Mouse (Mus musculus): Measurements from ENCODE around the gene Pepd.
A peak's percentile ranks its signal among the peaks of the same experiment; 100 is the strongest.

The Pepd gene

DNA sequence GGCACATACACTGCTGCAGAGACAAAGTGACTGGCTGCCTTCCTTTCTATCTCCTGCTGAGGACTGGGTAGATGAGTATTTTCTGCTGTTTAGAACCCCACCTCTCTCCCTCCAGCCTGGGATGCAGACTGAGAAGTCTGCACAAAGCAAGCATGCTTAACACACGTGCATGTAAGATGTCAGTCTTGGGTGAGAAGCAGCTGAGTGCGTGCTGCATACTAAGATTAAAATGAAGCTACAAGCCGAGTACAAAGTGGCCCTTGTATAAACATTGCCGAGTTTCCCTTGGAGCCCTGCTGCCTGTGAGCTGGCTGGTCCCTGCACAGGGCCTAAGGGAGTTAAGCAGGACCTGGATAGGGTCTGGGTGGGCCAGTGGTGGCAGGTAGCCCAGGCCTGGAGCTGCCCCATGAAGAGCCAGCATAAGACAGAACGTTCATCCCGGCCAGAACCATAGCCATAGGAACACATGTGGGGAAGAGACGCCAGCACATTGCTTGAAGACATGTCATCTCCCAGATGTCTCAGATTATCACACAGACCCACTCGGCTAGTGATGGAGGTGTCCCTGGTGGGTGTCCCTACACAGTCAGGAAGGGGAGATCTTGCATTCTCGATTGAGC lies 115.7 kb downstream of the Pepd start:
- no peak for DNase-seq (ENCODE audit: low read depth)

DNA sequence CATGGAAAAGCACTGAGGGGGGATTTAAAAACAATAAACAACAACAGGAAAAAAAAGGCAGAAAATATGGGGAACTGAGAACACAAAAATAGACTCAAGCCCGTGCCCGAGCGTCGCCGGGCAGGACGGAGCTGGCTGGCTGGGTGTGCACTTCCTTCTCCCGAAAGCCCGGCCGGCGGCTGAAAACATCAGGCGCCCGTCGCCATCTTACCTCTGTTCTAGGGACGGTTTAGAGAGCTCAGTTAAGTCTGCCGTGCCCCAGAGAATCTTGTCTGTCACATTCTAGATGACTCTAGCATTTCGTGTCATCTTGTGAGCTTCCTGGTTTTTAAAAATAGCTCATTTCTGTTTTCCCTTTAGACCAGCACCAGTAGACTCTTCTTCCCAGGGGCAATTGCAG lies 116.4 kb downstream of the Pepd start:
- DNase-seq (ENCODE audit: low read depth) = no peak

DNA sequence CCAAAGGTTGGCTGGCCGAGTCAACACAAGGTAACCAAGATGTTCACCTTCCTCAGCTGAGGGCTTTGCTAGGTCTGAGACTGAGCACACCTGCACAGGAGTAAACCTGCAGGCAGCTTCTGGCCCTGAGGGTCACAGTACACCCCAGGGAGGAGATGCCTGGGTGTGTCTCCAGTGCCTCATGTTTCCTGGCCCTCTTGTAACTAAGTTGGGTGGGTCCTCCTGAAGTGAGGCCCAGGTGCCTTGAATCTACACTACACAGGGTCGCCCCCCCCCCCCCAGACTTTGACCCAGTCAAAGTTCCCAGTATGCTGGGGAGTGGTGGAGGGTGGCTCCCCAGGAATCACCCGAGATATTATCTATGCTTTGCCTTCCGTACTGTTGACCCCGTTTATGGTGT lies 117.0 kb downstream of the Pepd start:
- no peak for DNase-seq (ENCODE audit: low read depth)

DNA sequence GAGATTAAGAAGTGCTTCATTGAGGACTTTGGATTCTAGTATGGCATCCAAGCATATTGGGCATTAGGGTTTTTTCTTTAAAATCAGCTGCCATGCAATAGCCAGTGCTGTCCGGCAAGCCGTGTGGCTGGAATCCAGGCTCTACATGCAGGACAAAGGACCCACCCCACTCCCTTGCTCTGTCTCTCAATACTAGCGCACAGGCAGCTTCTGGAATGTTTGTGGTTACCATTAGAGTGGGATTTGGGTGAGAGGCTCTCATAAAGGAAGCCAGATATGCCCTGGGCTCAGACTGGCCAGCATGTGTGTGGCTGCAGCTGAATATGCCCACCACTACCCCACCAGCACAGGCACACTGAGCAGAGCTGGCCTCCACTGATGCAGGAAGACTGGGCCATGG lies 117.5 kb downstream of the Pepd start:
- no peak for DNase-seq (ENCODE audit: low read depth)

DNA sequence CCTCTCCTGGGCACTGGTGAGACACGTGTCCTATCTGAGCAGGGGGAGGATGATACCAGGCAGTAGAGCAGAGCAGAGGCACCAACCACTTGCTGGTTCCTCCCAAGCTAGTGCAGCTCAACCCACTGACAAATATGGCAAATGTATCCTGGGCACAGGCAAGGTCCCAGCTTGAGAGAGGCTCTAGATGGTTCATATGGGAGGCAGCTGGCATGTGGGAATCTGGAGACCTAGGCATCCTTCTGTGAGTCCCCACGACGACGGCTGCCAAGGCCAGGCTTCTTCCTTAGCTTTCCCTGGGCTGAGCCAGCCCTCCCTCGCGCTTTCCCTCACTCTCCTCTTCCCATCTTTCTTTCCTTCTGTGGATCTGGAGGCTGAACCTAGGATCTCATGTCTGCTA lies 118.4 kb downstream of the Pepd start:
- DNase-seq (ENCODE audit: low read depth) = no peak

DNA sequence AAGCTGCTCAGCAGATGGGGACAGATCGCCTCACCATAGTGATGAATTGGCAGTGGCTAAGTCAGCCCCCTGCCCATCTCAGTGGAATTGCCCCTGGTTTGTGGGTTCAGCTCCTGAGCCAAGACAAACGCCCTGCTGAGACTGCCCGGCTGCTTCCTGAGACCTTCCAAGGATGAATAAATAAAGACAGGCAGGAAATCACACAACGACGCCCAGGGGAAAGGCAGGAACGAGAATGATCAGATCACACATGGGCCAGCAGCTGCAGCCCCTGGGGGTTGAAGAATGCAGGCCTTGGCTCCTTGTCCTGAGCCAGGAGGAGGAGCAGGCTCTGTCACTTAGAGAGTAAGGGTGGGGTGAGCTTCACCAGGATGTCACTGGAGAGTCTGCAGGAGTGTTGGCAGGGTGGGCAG lies 123.0 kb downstream of the Pepd start:
- no peak for DNase-seq (ENCODE audit: low read depth)

DNA sequence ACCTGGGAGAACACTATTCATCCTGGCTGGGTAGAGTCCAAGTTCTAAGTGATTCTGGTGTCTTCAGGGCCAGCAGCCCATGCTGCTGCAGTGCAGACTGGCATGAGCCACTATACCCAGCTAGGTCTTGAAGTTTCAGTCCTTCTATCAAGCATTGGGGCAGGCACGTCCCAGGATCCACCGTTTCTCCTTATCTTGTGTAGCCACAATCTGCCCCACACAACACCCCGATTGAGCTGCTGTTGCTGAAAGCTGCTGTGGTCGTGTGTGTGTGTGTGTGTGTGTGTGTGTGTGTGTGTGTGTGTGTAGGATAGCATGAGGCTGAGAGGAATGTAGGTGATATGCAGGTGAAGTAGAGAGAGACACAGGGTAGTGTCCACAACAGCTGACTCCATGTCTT lies 123.4 kb downstream of the Pepd start:
- DNase-seq (ENCODE audit: low read depth) = no peak

DNA sequence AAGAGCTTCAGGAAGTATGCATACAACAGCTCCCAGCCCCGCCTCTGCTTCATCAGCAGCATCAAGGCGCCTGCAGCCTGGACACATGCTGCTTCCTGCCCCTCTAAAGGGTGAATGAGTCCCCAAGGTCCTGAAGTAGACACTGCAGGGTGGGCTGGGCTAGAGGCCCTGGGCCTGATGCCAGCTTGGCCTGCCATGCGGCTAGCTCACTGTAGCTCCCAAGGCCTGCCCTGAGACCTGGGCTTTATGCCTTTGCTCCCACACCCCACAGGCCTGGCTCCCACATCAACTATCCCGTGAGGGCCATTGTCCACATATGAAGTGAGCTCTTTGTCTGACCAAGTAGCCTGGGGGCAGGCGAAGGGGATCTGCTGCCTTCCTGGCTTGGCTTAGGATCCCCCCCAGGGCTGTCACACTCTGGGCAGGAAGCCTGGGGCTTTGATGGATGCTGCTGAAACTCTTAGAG lies 124.1 kb downstream of the Pepd start:
- DNase-seq (ENCODE audit: low read depth) = peak; percentile 22

DNA sequence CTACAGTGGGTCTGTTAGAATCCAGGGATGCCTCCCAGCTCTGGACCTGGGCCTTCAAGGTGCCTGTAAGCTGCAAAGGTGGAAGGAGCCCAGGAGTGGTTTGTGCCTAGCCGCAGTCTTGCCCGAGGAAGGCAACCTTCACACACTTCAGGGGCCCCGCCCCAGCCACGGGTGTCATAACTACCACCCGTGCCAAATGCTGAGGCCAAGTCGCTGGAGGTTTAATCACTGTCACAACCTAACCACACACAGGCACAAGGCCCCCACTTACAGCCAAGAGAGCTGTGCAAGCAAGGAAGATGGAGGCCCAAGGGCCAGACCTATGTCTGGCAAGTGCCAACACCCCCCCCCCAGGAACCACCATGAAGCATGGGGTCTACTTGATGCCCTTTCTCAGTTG lies 125.2 kb downstream of the Pepd start:
- DNase-seq (ENCODE audit: low read depth) = no peak

DNA sequence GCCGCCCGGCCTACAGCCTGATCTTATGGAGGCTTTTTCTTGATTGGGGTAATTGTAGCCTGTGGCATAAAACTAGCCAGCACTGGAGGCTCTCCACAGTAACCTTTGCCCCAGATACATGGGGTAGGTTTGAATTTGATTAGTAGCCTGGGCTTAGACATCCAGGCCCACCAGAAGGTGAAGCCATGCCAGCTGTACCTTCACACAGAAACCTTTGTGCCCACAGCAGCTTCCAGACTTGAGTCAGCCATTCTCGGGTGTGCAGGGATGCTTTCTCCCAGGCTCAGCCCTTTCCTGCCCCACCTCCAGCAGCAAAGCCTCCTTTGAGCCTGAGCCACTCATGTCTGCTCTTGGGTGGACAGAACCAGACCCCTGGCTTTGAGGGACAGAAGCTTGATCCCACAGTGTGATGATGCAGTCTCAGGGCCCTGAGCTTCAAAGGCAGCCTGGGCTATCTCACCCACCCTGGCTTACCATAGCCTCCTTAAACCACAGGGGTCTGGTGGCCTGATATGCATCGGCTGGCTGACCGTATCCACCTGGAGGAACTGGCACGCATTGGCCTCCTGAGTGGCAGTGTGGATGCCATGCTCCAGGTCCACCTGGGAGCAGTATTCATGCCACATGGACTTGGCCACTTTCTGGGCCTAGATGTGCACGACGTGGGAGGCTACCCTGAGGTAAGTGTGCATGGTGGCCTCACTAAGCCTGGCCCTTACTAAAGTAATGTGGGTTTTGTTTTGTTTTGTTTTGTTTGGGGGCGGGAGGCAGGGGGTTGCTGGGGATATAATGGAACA lies 128.2 kb downstream of the Pepd start:
- no peak for DNase-seq (ENCODE audit: low read depth)

DNA sequence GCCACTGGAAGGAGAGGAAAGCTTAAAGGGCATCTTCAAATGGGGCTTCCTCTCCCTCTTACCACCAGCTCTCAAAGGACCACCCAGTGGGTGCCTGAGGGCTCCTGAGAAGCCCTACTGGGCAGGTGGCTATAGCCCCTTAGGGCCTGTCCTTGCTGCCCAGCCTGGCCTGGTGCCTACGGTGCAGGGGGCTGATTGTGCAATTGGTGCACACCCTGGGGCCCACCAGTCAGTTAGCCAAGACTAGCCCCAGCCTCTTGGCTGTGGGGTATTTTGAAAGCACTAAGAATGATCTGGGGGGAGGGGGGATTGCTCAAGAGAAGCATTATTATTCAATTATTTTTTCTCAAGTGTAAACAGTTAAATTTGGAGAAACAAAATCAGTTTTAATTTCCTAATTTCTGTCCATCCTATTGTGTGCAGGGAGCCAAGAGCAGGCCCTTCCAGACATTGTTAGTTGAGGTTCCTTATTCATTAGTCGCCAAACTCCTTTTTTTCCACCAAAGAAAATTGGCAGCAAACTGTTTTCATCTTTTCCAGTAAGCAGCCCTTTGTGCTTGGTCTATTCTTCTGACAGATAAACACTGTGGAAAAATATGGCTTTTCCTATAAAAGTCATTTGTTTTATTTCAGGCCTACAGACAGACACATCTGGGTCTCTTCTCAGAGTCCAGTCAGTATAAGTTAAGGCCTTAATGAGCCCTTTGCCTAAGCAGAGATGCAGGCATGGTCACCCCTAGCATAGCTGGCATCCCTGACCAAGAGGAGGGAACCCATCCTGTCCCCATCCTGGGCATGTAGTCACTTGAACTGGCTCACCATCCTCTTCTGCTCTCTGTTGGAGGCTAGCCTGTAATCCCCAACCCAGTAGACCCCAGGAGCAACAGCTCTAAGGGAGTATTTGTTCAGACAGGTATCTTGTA lies 129.4 kb downstream of the Pepd start:
- peak; percentile 22 for DNase-seq (ENCODE audit: low read depth)

DNA sequence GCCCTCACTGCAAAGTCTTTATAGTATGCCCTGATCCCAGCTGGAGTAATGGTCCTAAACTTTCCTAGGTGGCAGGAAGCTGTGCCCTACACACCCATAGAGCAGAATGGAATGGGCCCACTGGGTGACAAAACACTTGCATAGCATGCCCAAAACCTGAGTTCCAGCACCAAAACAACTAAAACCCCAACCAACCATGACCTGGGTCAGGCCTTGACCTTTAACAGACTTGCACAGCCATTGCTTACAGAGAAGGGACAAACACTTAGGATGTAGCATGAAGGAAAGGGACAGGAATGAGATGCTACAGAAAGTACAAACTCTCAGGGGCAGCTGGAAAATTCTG lies 130.0 kb downstream of the Pepd start:
- no peak for DNase-seq (ENCODE audit: low read depth)

DNA sequence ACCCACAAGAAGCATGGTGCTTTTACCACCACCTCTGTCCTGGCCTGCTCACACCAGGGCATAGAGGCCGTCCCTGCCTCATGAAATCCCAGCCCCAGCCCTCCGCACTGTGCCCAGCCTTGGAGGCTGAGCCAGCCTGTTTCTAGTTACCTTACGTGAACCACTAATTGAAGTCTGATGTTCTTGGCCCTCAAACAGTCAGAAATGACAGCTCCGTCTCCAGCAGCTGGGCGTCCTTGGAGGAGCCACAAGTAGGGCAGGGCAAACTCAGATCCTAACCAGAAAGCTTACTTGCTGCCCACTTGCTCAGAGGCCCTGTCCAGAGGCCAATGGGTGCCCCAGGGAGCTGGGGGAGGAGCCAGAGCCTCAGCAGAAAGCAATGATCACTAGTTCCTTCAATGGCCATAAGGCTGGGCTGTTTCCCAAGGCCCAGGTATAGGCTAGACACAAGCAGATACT lies 130.6 kb downstream of the Pepd start:
- DNase-seq (ENCODE audit: low read depth) = peak; percentile 15

DNA sequence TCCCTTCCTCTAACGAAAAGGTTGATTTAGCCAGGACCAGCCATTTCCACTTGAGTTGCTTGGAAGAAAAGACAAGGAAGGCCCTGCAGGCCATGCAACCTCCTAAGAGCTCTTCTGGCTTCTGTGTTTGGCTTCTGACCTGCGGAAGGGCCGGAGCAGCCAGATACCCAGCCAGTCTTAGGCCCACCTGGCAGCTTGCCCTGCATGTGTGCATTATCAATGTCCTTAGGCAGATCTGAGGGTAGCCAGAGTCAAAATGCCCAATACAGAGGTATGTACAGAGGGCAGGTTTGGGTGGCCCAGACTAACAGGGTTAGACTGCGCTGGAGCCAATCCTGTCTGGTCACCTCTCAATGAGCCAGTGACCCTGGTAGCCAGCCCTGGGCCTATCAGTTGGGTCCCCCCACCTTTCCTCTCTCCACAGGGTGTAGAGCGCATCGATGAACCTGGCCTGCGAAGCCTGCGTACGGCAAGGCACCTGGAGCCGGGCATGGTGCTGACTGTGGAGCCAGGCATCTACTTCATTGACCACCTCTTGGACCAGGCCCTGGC lies 131.2 kb downstream of the Pepd start:
- DNase-seq (ENCODE audit: low read depth) = no peak

DNA sequence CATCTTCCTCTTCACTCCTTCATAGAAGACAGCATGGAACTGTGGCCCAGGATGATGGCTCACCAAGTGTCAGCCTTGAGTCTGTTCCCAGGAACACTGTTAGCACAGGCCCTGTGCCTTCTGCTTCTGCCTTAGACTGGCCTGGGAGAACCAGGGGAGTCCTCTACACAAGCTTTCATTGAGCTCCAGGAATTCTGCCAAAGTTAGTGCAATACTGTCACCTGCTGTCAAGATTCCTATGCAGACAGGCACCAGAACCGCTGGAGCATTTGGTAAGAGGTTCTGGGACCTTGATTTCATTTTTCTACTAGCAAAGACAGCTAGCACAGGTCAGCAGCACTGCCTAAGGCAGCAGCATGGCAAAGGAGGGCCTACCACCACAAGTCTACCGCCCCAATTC lies 132.5 kb downstream of the Pepd start:
- no peak for DNase-seq (ENCODE audit: low read depth)

DNA sequence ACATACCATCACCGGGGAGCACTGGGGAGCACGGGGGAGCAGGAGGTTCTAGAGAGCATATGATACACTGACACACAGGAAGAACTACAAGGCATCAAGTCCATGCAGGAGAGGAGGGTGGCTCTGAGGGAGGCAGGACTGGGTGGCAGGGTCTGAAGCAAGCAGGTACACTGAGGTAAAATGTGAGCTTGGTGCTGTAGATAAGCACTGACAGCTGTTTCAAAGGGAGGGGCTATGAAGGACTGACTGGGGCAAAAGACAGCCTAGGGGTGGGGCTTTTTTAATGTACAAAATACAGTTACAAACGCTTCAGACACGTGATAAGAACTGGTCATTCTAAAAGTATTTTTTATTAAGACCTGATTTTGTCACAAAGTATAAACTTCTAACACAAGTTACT lies 133.9 kb downstream of the Pepd start:
- DNase-seq (ENCODE audit: low read depth) = no peak

DNA sequence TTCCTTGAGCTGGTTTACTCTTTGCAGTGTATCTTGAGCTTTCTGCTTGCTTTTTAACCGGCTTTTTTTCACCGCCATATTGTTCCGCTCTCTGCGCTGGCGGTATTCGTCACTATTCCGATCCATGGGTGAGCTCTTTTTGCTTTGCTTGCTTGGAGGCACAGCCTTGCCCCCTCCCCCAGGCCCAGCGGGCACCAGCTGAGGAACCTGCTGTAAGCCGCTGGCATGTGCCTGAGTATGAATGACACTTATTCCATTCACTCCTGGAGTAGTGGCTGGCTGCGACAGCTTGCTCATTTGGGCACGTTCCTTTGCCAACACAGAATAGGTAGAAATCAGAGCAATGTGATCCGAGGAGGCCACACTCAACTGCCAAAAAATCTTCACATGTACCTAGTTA lies 138.4 kb downstream of the Pepd start:
- DNase-seq (ENCODE audit: low read depth) = no peak

DNA sequence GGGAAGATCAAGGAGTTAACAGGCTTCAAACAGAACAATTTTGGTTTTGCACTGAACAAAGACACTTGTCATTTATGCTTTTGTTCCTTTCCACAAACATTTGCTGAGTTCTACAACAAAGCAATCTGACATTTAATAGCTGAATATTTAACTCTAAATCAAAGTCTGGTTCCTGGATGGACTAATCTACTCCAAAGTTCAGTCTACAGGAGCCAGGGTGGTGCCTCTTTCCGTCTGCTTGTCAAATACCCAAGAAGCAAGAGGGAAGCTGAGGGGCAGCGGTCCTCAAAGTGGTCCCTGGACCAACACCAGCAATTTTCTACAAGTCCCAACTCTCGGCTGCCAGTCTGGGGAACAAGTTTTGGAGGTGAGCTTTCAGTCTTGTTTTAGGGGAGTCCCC lies 141.0 kb downstream of the Pepd start:
- DNase-seq (ENCODE audit: low read depth) = no peak

DNA sequence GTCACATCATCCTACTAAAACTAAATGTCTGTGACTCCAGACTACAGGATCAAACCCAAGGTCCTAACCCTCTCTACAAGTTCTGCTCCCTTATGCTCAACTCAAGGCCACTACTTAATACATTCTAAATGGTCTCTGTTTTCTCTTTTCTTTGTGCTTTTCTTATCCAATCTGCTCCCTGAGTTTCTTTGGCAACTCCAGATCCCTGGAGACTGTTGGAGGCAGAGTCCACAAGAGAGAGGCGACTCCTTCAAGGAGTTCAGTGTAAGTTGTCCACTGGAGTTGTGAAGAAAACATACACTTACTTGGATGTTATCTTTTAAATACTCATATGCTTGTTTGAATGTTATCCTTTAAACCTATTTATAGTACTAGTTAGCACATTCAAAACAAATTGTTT lies 142.1 kb downstream of the Pepd start:
- DNase-seq (ENCODE audit: low read depth) = no peak

DNA sequence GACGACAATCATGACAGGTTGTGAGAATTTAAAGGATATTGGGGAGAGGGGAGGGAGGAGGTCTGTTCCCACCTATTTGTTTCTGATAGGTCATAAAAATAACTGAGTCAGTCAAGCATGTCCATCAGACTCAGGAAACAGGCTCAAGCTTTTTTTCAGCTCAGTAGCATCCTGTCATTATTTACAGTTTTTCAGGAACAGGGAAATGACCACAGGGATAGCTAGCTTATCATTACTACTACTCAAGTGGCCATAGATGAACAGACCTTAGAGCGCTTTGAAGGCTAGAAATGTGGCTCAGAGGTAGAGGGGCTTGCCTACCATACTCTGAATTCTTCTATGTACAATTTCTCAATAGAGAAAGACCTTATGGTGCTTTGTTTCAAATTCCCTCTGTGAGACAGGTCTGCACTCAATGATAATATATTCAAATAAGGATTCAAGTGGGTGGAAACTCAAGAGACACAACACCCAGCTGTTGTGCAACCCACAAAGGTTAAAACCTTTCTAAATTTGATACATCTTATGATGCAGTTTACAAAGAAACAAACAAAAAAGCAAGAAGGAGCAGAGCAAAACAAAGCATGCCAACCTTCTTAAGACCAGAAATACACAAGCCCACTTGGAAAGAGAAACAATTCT lies 142.9 kb downstream of the Pepd start:
- peak; percentile 18 for DNase-seq (ENCODE audit: low read depth)

DNA sequence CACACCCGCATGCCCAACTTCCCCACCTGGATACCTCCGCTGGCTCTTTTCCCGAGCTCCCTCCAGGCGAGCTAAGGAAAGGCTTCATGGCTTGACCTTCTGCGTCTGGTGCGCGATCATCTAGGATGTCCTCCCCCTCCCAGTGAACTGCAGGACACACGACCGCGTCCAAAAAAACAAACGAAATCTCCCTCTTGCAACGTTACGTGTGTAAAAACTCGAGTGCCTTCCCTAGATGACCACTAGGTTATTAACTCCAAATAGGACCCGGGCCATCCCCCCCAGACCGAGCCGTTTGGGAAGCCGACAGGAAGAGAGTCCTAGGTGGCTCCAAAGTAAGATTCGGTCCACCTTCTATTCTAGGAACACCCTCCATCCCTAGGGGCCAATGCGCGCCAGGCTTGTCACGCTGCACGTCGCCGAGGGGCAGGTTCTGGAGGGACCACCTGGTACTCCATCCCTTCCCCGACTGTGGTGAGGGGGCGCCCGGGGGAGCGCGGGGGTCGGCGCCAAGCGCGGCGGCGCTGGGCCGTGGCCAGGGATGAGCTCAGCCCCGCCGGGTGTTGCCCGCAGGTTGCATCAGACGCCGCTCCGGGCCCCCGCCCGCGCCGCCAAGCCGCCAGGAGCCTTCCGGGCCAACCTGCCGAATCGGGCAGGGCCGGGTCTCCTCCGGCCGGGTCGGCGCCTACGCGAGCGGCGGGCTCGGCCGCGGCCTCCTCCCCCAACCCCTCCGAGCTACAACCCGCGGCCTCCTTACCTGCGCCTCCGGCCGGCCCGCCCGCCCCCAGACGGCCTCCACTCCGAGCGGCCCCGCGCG lies 143.6 kb downstream of the Pepd start:
- peak; percentile 47 for DNase-seq (ENCODE audit: low read depth)

All from 416B (cell line).